Mouse (Mus musculus) hindbrain, embryonic 15.5 days (tissue): ENCODE data around the gene Phlda1. TPM values are rescaled to one million over a fixed set of nuclear protein-coding genes. Genes with fewer than 3 reads are reported as not detected.

Source experiments
- ATAC-seq: fragments of 200-750 bp; cut with Nextera tagmentation; 2 replicates; pipeline ENCODE4 v1.8.0; 2017; ENCODE audit warnings: low read depth, moderate number of reproducible peaks, moderate TSS enrichment; ENCODE audit not compliant: low FRiP score
- H3K27ac ChIP-seq: fragments of 300-500 bp; sonication (generic); replicated peaks from 2 replicates; pipeline ENCODE4 v1.5.1; 2015; ENCODE audit warnings: mild to moderate bottlenecking, inconsistent platforms
- H3K27me3 ChIP-seq: fragments of 300-500 bp; sonication (generic); 2 replicates; pipeline ENCODE4 v1.6.1; 2015; ENCODE audit warnings: control low read depth, inconsistent platforms
- H3K36me3 ChIP-seq: fragments of 300-500 bp; sonication (generic); 2 replicates; pipeline ENCODE4 v1.6.1; 2015; ENCODE audit warnings: control low read depth, inconsistent platforms
- H3K4me1 ChIP-seq: fragments of 300-500 bp; sonication (generic); replicated peaks from 2 replicates; pipeline ENCODE4 v1.6.1; 2015; ENCODE audit warnings: control low read depth, inconsistent platforms
- H3K4me2 ChIP-seq: fragments of 300-500 bp; sonication (generic); 2 replicates; pipeline ENCODE4 v1.6.1; 2015; ENCODE audit warnings: moderate library complexity, mild to moderate bottlenecking, inconsistent platforms
- H3K4me3 ChIP-seq: fragments of 300-500 bp; sonication (generic); 2 replicates; pipeline ENCODE4 v1.5.1; 2015; ENCODE audit warnings: mild to moderate bottlenecking, inconsistent platforms
- H3K9ac ChIP-seq: fragments of 300-500 bp; sonication (generic); 2 replicates; pipeline ENCODE4 v1.6.1; 2015; ENCODE audit warnings: inconsistent platforms
- H3K9me3 ChIP-seq: fragments of 300-500 bp; sonication (generic); 2 replicates; pipeline ENCODE4 v1.6.1; 2016; ENCODE audit warnings: control low read depth, inconsistent platforms
- WGBS: fragments of 180-500 bp; shearing (Covaris S2); methylation state at CpG from one replicate; pipeline ENCODE4 v1.1.7; 2015; 5-methylcytosine and 5-hydroxymethylcytosine counted together
- polyA plus RNA-seq: library from polyadenylated mRNA; unstranded; fragments of >200 nt; fragmentation: Nextera tagmentation; extraction: Ambion mirVana; gene quantifications from 2 replicates; pipeline ENCODE4 v1.2.1, GENCODE M21; 2015

The Phlda1 gene
- polyA plus RNA-seq: 54.9 and 68.2 TPM in 2 replicates

DNA sequence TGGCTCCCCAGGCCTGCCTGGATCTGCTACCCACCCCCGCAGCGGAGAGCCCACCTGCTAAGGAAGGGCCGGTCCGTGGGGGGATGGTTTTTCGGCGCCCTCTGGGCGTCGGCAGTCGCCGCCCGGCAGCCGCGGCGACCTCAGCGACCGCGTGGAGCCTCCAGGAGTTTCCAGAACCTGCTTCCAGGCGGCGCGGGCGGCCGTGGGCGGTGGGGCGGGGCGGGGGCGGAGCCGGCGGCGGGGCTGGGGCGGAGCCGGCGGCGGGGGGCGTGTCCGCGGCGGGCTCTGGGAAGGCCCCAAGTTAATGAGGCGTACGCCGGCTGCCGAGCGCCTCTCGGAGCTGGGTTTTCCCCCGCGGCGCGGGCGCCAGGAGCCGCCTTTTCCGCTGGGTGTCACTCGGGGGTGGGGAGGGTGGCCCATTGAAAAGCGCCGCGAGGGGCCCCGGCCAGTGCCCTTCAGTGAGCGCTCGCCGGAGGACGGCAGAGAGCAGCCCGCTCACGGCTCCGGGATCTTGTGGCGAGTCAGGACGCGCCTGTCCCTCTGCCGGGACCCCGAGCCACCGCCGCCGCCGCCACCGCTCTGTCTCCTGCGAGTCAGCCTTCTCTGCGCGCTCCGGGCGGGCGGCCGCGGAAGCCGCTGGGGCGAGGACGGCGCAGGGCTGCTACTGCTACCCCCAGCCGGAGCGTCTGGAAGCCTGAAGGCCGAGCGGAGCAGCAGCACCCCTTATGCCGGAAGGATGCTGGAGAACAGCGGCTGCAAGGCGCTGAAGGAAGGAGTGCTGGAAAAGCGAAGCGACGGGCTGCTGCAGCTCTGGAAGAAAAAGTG lies at the start of gene Phlda1:
Gene Phlda1, plus strand, starts transcription at position 186 of the 825 bp plus-strand sequence.
- 2% methylated on average over 87 of the region's 94 CpGs for WGBS
- Histone ChIP-seq H3K9me3 (no peaks in the 10 kb centered on the region), H3K4me3 (peak within 1 kb of the TSS; percentile 86), H3K4me1 (peaks cover 39% of the 10 kb centered on the region), H3K27me3 (no peaks in the 10 kb centered on the region), H3K9ac (peak within 1 kb of the TSS; percentile 98), H3K27ac (peak within 1 kb of the TSS; percentile 94), H3K36me3 (no peaks in the 10 kb centered on the region), H3K4me2 (peak within 1 kb of the TSS; percentile 96)
- ATAC-seq: peak; percentile 91

DNA sequence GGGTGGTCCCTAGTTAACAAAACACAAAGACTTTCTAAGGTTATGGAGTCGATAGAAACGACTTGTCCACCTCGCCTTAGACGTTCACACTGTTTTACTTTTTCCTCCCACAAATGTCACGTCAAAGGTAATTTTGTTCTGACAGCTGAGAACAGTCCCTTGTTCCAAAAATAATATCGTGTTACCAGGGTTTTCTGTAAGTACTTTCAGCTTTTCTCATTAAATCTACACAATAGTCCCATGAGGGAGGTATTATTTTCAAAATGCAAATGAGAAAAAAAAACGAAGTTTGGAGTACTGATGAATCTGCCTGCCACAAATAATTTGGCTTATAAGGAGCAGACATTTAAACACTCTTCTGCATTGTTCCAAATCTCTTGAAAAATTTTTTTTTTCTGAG lies 48.0 kb upstream of the Phlda1 start:
- Histone ChIP-seq H3K4me2 (no peak overlapping the region), H3K9me3 (no peaks in the 10 kb centered on the region), H3K27me3 (no peaks in the 10 kb centered on the region), H3K27ac (no peak overlapping the region), H3K4me1 (no peaks in the 10 kb centered on the region), H3K9ac (no peak overlapping the region), H3K4me3 (no peak overlapping the region), H3K36me3 (no peaks in the 10 kb centered on the region)
- ATAC-seq: no peak
- WGBS: 61% methylated on average over 7 of the region's 7 CpGs

DNA sequence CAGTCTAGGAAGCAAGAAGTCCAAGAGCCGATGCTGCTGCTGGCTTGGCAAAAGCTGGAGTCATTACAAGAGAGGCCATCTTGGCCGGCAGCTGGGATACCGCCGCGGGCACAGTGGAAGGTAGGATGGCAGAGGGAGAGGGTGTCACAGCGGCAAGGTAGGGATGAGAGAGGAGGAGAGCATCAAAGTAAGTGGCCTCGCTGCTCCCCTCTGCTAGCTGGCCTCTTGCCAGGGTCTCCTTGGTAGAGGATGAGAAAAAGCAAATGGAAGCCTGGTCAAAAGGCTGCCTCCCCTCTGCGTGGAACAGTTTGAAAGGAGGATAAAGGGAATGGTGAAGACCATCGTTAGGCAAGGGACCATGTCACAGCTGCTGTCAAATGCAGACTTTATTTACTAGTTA lies 47.0 kb upstream of the Phlda1 start:
- Histone ChIP-seq H3K4me3 (no peak overlapping the region), H3K27me3 (no peaks in the 10 kb centered on the region), H3K9ac (no peak overlapping the region), H3K27ac (no peak overlapping the region), H3K36me3 (no peaks in the 10 kb centered on the region), H3K4me1 (no peaks in the 10 kb centered on the region), H3K9me3 (no peaks in the 10 kb centered on the region), H3K4me2 (no peak overlapping the region)
- no peak for ATAC-seq
- WGBS: 58% methylated on average over 9 of the region's 9 CpGs

DNA sequence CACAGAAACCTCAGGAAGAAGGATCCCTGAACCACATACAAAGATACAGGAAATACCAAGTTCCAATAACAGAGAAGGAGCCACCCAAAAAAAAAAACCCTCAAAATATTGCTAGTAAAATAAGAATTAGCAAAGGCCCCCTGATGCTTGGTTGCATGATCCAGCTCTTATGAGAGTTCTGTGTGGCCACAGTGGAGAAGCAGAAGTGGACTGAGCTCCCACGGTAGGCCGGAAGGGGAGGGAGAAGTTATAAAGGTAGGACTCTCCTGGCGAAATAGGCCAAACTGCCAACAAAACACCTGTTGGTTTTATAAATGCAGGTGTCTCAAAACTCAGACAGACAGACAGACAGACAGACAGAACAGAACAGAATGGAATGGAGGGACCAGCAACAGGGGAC lies 46.2 kb upstream of the Phlda1 start:
- no peak overlapping the region for H3K27ac ChIP-seq
- no peaks in the 10 kb centered on the region for H3K9me3 ChIP-seq
- H3K4me2 ChIP-seq: no peak overlapping the region
- no peaks in the 10 kb centered on the region for H3K27me3 ChIP-seq
- no peak overlapping the region for H3K4me3 ChIP-seq
- H3K9ac ChIP-seq: no peak overlapping the region
- no peak for ATAC-seq
- 77% methylated on average over 3 of the region's 3 CpGs for WGBS
- H3K36me3 ChIP-seq: no peaks in the 10 kb centered on the region
- H3K4me1 ChIP-seq: no peaks in the 10 kb centered on the region

DNA sequence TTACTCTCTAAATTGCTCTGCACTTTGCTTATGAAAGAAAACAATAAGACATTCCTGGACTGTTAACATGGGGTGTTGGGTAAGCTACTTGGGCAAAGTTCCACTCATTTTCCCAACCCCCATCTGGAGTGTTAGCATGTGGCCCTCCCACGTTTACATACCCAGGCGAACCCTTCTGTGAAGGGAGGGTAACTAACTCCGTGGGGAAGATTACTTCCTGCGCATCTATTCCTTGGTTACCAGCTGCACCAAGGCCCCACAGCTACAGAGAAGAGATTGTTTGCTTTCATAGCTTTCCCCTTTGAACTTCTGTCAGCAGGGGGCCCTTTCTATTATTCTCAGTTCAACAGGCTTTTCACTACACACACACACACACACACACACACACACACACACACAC lies 45.7 kb upstream of the Phlda1 start:
- H3K4me1 ChIP-seq: no peaks in the 10 kb centered on the region
- no peak overlapping the region for H3K4me3 ChIP-seq
- no peak overlapping the region for H3K9ac ChIP-seq
- no peaks in the 10 kb centered on the region for H3K36me3 ChIP-seq
- no peaks in the 10 kb centered on the region for H3K27me3 ChIP-seq
- no peak overlapping the region for H3K27ac ChIP-seq
- WGBS: 4% methylated on average over 4 of the region's 4 CpGs
- no peaks in the 10 kb centered on the region for H3K9me3 ChIP-seq
- no peak overlapping the region for H3K4me2 ChIP-seq
- ATAC-seq: no peak

DNA sequence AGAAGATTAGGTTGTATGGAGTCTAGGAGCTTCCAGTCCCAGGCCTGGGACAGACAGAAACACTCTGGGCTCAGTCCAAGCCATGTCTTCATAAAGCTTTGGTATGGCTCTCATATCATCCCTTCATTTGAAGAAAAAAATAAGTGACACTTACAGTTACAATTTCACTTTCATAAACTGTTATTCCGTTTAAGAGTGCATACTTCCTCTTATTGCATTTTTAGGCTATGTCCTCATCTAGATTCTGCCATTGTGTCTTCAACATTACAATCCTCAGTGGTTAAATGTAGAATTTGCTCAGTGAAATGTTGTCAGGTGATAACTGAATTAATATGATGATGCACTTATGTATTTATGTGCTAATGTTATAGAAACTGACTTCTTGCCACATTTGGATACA lies 41.3 kb upstream of the Phlda1 start:
- no peak overlapping the region for H3K9ac ChIP-seq
- H3K27me3 ChIP-seq: no peaks in the 10 kb centered on the region
- WGBS: 92% methylated on average over 1 of the region's 1 CpGs
- no peaks in the 10 kb centered on the region for H3K36me3 ChIP-seq
- no peak for ATAC-seq
- no peak overlapping the region for H3K27ac ChIP-seq
- H3K4me3 ChIP-seq: no peak overlapping the region
- H3K4me1 ChIP-seq: no peaks in the 10 kb centered on the region
- H3K4me2 ChIP-seq: no peak overlapping the region
- no peaks in the 10 kb centered on the region for H3K9me3 ChIP-seq

DNA sequence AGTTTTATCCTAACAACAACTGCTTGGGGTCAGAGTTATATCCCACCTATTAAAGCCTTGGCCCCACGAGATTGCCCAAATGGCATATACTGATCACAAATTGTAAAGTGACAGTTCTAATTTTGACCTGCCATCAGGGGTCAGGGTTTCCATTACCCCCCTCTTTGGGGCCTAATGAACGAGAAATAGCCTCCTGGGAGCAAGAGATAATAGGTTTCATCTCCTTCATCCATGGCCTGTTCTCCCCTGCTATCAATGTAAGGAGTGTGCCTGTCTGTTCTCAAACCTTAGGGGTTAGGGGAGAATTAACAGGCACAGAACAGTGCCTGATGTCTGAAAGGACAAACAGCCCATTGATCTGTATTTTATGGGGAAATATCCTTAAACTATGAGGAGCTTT lies 40.7 kb upstream of the Phlda1 start:
- no peaks in the 10 kb centered on the region for H3K9me3 ChIP-seq
- no peaks in the 10 kb centered on the region for H3K36me3 ChIP-seq
- 42% methylated on average over 2 of the region's 2 CpGs for WGBS
- H3K9ac ChIP-seq: no peak overlapping the region
- H3K27ac ChIP-seq: no peak overlapping the region
- no peaks in the 10 kb centered on the region for H3K27me3 ChIP-seq
- ATAC-seq: no peak
- no peak overlapping the region for H3K4me3 ChIP-seq
- no peak overlapping the region for H3K4me2 ChIP-seq
- no peaks in the 10 kb centered on the region for H3K4me1 ChIP-seq

DNA sequence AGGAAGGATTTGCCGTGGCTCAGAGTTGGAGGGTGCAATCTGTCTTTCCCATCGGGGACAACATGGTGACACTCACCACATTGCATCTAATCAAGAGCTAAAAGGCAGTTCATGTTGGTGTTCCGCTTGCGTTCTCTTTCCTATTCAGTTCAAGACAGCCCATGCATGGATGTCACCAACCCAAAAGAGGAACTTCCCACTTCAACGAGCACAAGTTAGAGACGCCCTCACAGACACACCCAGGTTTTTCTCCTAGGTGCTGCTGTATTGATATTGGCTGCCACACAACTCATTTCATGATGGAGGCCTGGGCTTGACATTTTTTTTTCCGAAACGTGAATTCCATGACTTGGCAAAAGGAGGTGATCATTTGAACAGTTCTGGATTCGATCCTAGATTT lies 34.9 kb upstream of the Phlda1 start:
- H3K9ac ChIP-seq: no peak overlapping the region
- no peak overlapping the region for H3K4me3 ChIP-seq
- no peak for ATAC-seq
- WGBS: 71% methylated on average over 9 of the region's 9 CpGs
- H3K4me2 ChIP-seq: no peak overlapping the region
- no peak overlapping the region for H3K27ac ChIP-seq
- peaks cover 32% of the 10 kb centered on the region for H3K4me1 ChIP-seq
- no peaks in the 10 kb centered on the region for H3K36me3 ChIP-seq
- no peaks in the 10 kb centered on the region for H3K27me3 ChIP-seq
- H3K9me3 ChIP-seq: no peaks in the 10 kb centered on the region

DNA sequence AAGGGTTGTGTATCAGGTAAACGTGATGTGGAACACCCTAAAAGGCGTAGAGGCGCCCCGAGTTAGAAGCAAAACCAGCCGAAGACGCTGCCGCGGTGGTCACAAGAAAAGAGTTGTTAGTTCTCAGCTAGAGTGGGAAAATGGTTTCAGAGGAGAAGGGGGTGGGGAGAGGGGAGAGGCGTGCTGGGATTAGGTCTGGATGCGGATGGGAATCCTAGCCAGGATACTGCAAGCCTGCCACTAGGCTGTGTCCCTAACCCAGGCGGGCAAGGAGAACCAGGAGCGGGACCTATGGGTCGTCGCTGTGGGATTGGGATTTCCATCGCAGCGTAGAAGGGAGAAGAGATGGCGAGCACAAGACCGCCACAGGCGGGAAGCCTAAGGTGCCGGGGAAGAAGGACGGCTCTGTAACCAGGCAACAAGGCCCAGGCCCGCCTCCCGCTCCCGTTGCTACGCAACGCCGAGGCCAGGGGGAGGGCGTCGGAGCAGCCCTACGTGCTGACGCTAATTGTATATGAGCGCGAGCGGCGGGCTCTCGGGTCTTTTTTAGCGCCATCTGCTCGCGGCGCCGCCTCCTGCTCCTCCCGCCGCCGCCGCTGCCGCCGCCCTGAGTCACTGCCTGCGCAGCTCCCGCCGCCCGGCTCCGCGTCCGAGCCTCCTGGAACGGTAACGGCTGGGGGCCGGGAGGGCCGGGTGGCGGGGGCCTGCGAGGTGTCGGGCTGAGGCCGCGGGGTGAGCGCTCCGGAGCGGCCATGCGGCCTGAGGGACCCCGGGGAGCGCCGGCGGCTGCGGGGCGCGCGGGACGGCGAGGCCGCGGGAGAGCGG lies 33.2 kb upstream of the Phlda1 start, which contains the start of gene Nap1l1:
Gene Nap1l1, plus strand, starts transcription at position 538 of the 825 bp plus-strand sequence.
- Histone ChIP-seq H3K9ac (peak within 1 kb of the TSS; percentile 86), H3K27ac (peak within 1 kb of the TSS; percentile 99), H3K4me2 (peak within 1 kb of the TSS; percentile 88), H3K9me3 (no peaks in the 10 kb centered on the region), H3K27me3 (no peaks in the 10 kb centered on the region), H3K36me3 (no peaks in the 10 kb centered on the region), H3K4me1 (peaks cover 48% of the 10 kb centered on the region), H3K4me3 (peak within 1 kb of the TSS; percentile 72)
- ATAC-seq: peak; percentile 100
- under 1% methylated on average over 73 of the region's 80 CpGs for WGBS

DNA sequence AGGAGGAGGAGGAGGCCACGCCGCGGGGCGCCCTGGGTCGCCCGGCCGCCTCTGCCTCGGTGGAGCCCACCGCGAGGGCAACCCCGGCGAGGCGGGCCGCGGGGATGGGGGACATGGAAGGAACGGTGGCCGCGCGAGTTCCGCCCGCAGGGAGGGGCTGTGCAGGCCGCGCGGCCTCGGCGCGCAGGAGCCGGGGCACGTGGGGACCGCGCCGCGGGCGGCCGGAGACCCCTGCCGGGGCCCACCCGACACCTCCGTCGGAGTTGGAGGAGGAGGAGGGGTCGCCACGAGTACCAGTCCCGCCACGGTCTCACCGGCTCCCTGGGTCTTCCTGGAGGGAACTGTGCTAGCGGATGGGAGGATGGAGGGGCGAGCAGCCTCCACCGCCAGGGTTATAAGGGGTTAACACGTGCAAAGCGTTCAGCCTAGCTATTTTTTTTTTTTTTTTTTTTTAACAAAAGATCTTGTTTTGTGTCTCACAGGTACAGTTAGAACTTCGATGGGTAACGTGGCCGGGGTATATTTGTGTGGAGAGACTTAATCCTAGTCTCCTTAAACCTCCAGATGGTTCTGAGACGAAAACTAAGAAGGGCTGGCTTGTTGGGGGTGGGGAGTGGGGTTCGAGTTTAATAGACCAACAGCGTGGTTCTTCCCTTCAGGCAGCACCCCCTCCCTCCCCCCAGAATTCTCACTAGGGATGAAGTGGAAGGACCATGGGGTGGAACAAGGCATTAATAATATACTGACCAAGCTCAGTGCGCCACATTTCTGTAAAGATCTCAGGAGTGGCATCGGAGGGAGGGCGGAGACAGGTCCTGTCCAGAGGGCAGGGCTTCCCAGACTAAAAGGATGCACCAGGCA lies 32.3 kb upstream of the Phlda1 start:
- Histone ChIP-seq H3K27ac (peak overlapping the region; percentile 99), H3K9ac (peak overlapping the region; percentile 86), H3K4me3 (peak overlapping the region; percentile 72), H3K4me2 (peak overlapping the region; percentile 88), H3K36me3 (no peaks in the 10 kb centered on the region), H3K27me3 (no peaks in the 10 kb centered on the region), H3K9me3 (no peaks in the 10 kb centered on the region), H3K4me1 (peaks cover 50% of the 10 kb centered on the region)
- ATAC-seq: peak; percentile 71
- WGBS: under 1% methylated on average over 41 of the region's 58 CpGs

DNA sequence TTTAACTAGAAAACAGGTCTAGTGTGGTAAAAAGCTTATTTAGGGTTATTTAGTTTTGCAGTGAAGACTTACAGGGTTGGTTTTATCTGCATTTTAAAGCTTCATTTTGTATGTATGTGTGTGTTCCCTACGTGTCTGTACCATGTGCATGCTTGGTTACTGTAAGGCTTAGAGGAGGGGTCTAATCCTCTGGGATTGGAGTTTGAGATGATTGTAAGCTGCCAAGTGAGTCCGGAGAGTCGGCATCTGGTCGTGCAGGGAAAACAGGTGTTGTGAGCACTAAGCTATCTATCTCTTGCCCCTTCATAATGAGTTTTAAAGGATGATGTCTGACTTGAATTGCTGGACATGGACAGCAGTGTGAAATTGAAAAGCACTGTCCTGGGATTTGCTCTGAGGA lies 29.8 kb upstream of the Phlda1 start:
- H3K27ac ChIP-seq: no peak overlapping the region
- H3K4me1 ChIP-seq: peaks cover 56% of the 10 kb centered on the region
- ATAC-seq: no peak
- peak overlapping the region; percentile 40 for H3K4me2 ChIP-seq
- H3K9ac ChIP-seq: no peak overlapping the region
- H3K27me3 ChIP-seq: no peaks in the 10 kb centered on the region
- peaks cover 2% of the 10 kb centered on the region; the same call in 1 of the 2 replicates for H3K36me3 ChIP-seq
- peak overlapping the region; percentile 10; the same call in 1 of the 2 replicates for H3K4me3 ChIP-seq
- H3K9me3 ChIP-seq: no peaks in the 10 kb centered on the region
- 26% methylated on average over 4 of the region's 4 CpGs for WGBS
